ENCODE assay signal across 8 mouse cellular contexts in the genomic region with DNA sequence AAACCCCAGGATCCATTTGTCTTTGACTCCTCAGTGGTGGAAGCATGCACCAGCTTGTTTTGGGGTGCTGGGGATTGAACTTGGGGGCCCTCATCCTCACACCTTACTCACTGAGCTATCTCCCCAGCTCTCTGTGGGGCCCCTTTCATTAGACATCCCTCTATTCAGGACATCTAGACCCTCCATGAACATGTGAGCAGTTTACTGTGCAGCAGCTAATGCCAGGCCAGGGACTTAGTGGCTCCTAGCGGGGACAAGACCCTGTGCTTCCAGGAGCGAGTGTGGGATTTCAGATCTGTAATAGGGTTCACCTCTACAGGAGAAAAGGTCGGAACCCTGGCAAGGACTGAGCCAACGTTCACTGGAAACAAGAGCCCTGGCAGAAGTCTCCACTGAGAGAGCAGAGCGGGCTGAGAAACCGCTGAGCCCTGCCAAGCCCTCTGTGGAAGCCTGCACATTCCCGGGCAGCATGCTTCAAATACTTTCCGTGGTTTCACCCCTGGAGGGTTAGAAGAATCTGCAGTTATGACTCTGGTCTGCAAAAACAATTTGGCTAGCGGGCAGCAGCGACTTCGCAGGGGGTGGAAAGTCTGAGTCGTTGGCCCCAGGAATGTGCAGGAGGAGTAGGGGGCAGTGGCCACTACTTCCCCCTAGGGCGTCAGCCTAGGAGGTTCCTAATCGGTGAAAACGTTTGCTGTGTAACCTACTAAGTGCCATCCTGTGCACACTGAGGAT.
A peak's percentile ranks its signal among the peaks of the same experiment; 100 is the strongest.
DNase-seq lines count a peak whose midpoint lies in the region; ATAC-seq and TF ChIP-seq lines count a peak whose summit lies in the region.

No protein-coding gene starts in this region.

- H3K9ac ChIP-seq in forebrain, embryonic 12.5 days: no peak overlapping the region
- no peak overlapping the region for H3K9ac ChIP-seq in forebrain, embryonic 13.5 days

- H3K4me3 ChIP-seq in forebrain, embryonic 12.5 days (replicated peaks): no peak overlapping the region
- H3K4me3 ChIP-seq in forebrain, embryonic 13.5 days: no peak overlapping the region
- no peak overlapping the region for H3K4me3 ChIP-seq in kidney, adult 2 months (ENCODE audit: insufficient read depth, low read depth, low read length)

- peak; percentile 56 to 78 for DNase-seq in gastrocnemius, adult 8-10 months (ENCODE audit: low spot score in 2 of 2)
- peak; percentile 92 for DNase-seq in kidney, adult 2 months
- DNase-seq in lung, postnatal 4 days: peak; percentile 75 to 89
- DNase-seq in layer of hippocampus, postnatal 36 days: no peak
- DNase-seq in right cerebral cortex, postnatal 4 days: no peak
- no peak for DNase-seq in right cerebral cortex, postnatal 36 days (ENCODE audit: low spot score in 2 of 2)

- no peak overlapping the region for H3K4me2 ChIP-seq in forebrain, embryonic 12.5 days
- H3K4me2 ChIP-seq in forebrain, embryonic 13.5 days: no peak overlapping the region

- no peaks in the 10 kb centered on the region for H3K9me3 ChIP-seq in forebrain, embryonic 12.5 days
- no peaks in the 10 kb centered on the region for H3K9me3 ChIP-seq in forebrain, embryonic 13.5 days (replicated peaks)

- peak overlapping the region; percentile 19; the same call in 1 of the 2 replicates for H3K27ac ChIP-seq in forebrain, embryonic 12.5 days
- no peak overlapping the region for H3K27ac ChIP-seq in forebrain, embryonic 13.5 days
- H3K27ac ChIP-seq in kidney, adult 2 months (ENCODE audit: insufficient read depth, low read depth, low read length): peak overlapping the region; percentile 86

- H3K27me3 ChIP-seq in forebrain, embryonic 12.5 days: no peaks in the 10 kb centered on the region
- H3K27me3 ChIP-seq in forebrain, embryonic 13.5 days: no peaks in the 10 kb centered on the region
- no peaks in the 10 kb centered on the region for H3K27me3 ChIP-seq in kidney, adult 2 months (replicated peaks; ENCODE audit: control insufficient read depth, insufficient read depth, low read length)

- no peak for TF ChIP-seq CTCF in kidney, adult 2 months (conservative IDR thresholded peaks at IDR 0.05; ENCODE audit: insufficient read depth, insufficient read length, low read depth, low read length)

- H3K4me1 ChIP-seq in forebrain, embryonic 12.5 days: no peaks in the 10 kb centered on the region; the same call in 1 of the 2 replicates
- H3K4me1 ChIP-seq in forebrain, embryonic 13.5 days: 0 out of 2 replicates have a peak, but pooled peaks cover 5% of the 10 kb centered on the region
- H3K4me1 ChIP-seq in kidney, adult 2 months (ENCODE audit: control insufficient read depth, insufficient read depth, low read length): peaks cover 13% of the 10 kb centered on the region

- H3K36me3 ChIP-seq in forebrain, embryonic 12.5 days (replicated peaks): no peaks in the 10 kb centered on the region
- no peaks in the 10 kb centered on the region for H3K36me3 ChIP-seq in forebrain, embryonic 13.5 days (ENCODE audit: poor library complexity, severe bottlenecking)
- H3K36me3 ChIP-seq in kidney, adult 2 months (ENCODE audit: control insufficient read depth, insufficient read depth, low read length): no peaks in the 10 kb centered on the region

- no peak for TF ChIP-seq POLR2A in kidney, adult 2 months (IDR thresholded peaks at IDR 0.05; ENCODE audit: low read depth, low read length)

- ATAC-seq in forebrain, embryonic 12.5 days (ENCODE audit: low FRiP score): no peak
- no peak for ATAC-seq in forebrain, embryonic 13.5 days

- 70% methylated on average over 15 of the region's 15 CpGs for WGBS in forebrain, embryonic 12.5 days
- 71% methylated on average over 15 of the region's 15 CpGs for WGBS in forebrain, embryonic 13.5 days
- 10% methylated on average over 15 of the region's 15 CpGs for WGBS in kidney, adult 2 months

Comparison
In these comparisons a context has a peak if more than half of its experiments do, and no peak if none do; other contexts are left out.
1. DNase-seq: peak in gastrocnemius, adult 8-10 months (2 of 2), kidney, adult 2 months (single experiment) and lung, postnatal 4 days (2 of 2); none in layer of hippocampus, postnatal 36 days (0 of 2), right cerebral cortex, postnatal 4 days (single experiment) and right cerebral cortex, postnatal 36 days (0 of 2).